Mouse (Mus musculus) bone marrow macrophage, adult 2 months (primary cell): Measurements from ENCODE around the gene Acad12.

ENCODE experiments used
- CTCF ChIP-seq: IDR thresholded peaks from 2 replicates; pipeline ENCODE4 v1.5.1; 2012; ENCODE audit warnings: low read depth, mild to moderate bottlenecking, low read length, moderate library complexity
- POLR2A ChIP-seq: IDR thresholded peaks from 2 replicates; pipeline ENCODE4 v1.6.1; 2012; ENCODE audit warnings: mild to moderate bottlenecking, low read depth, low read length, borderline replicate concordance

DNA sequence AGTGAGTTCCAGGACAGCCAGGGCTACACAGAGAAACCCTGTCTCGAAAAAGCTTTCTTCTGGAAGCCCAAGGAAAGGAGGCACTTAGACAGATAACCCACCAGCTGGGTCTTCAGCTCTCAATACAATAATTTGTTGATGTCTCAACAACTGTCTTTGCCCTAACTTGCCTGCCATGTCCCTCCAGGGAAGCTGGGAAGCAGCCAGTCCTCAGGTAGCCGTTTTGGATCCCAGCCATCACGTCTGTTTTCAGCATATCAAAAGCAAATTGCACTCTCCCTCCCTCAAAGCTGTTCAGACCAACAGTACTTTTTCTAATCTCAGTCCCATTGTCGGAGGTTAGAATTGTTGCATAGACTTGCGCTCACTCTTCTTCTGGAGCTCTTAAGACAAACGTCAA, 45.3 kb upstream of the Acad12 start:
- TF ChIP-seq CTCF, result no peak
- no peak for TF ChIP-seq POLR2A
